Mouse (Mus musculus): ENCODE results near the gene Sart3. TPM values are rescaled to one million over a fixed set of nuclear protein-coding genes. Genes with fewer than 3 reads are reported as not detected.

The Sart3 gene
- polyA plus RNA-seq, 1 experiment from 2014 or later = 58.5 TPM

DNA sequence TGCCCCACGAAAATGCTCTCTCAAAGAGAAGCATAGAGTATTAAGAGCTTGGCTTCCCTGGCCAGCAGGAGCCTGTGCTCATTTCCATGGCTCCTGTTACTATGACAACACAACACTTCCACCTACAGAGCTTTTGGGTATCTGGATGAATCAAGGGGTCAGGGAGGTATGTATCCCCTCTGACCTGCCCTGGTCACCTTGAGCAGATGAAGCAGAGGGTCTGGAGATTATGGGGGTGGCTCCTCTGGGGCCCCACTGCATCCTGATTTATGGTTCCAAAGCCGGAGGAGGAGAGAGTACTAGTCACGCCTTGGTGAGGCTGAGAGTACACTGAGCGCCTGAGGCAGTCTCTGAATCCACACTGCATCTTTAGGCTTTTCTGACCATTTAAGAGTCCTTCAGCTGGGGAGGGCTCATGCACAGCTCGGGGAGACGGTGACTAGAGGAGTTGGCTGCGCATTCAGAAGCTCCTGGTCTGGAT is 41.6 kb downstream of the Sart3 start:
- Histone ChIP-seq H3K9ac (replicated peaks) (0 out of 2 replicates have a peak overlapping the region, but pooled peaks have one; percentile 29), H3K27me3 (no peaks in the 10 kb centered on the region), H3K36me3 (no peaks in the 10 kb centered on the region), H3K9me3 (no peaks in the 10 kb centered on the region), H3K4me2 (replicated peaks) (no peak overlapping the region), H3K4me1 (replicated peaks) (peaks cover 18% of the 10 kb centered on the region), H3K27ac (peak overlapping the region; percentile 25; the same call in 1 of the 2 replicates), H3K4me3 (replicated peaks) (no peak overlapping the region)
- WGBS = 53% methylated on average over 7 of the region's 7 CpGs
- 0 out of 2 replicates have a peak, but pooled peaks have one; percentile 18 for ATAC-seq

GRCm38 (mm10) chr5:113728691-113729090 is 43.6 kb downstream of the Sart3 start:
- H3K9me3 ChIP-seq = no peaks in the 10 kb centered on the region
- no peaks in the 10 kb centered on the region for H3K36me3 ChIP-seq
- no peak for ATAC-seq
- H3K4me2 ChIP-seq (replicated peaks) = no peak overlapping the region
- no peaks in the 10 kb centered on the region for H3K27me3 ChIP-seq
- H3K4me1 ChIP-seq (replicated peaks) = peaks cover 20% of the 10 kb centered on the region
- H3K9ac ChIP-seq (replicated peaks) = no peak overlapping the region
- H3K27ac ChIP-seq = no peak overlapping the region
- H3K4me3 ChIP-seq (replicated peaks) = no peak overlapping the region
- WGBS = 89% methylated on average over 7 of the region's 7 CpGs

- 80% methylated on average over 7 of the region's 7 CpGs for WGBS
- Histone ChIP-seq H3K27ac (no peak overlapping the region), H3K4me1 (replicated peaks) (peaks cover 24% of the 10 kb centered on the region), H3K9ac (replicated peaks) (no peak overlapping the region), H3K36me3 (no peaks in the 10 kb centered on the region), H3K9me3 (no peaks in the 10 kb centered on the region), H3K4me2 (replicated peaks) (no peak overlapping the region), H3K4me3 (replicated peaks) (no peak overlapping the region), H3K27me3 (no peaks in the 10 kb centered on the region)
- ATAC-seq = no peak
These were observed 44.3 kb downstream of the Sart3 start for GRCm38 (mm10) chr5:113728011-113728410.

GRCm38 (mm10) chr5:113727238-113727637 is 45.1 kb downstream of the Sart3 start:
- Histone ChIP-seq H3K9me3 (no peaks in the 10 kb centered on the region), H3K9ac (replicated peaks) (no peak overlapping the region), H3K27ac (no peak overlapping the region), H3K36me3 (no peaks in the 10 kb centered on the region), H3K4me2 (replicated peaks) (no peak overlapping the region), H3K27me3 (no peaks in the 10 kb centered on the region), H3K4me3 (replicated peaks) (no peak overlapping the region), H3K4me1 (replicated peaks) (peaks cover 24% of the 10 kb centered on the region)
- WGBS = 75% methylated on average over 12 of the region's 12 CpGs
- no peak for ATAC-seq

DNA sequence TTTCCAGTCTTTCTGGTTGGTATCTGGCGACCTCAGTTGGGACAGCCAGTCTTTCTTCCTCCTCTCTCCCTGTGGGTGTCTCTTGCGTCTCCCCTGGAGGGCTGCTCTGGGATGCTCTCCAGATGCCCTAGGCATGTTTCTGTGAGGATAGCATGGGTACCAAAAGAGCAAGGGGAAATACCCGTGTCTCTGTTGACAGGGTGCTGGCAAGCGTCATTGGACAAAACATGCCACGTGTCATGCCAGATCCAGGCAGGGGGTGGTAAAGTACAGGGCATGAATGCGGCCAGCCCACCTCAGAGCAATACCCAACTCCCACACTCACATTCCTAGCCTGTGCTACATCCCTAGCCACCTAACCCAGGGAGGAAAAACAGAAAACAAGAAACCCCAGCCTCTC is 45.7 kb downstream of the Sart3 start:
- H3K4me2 ChIP-seq (replicated peaks) = no peak overlapping the region
- no peak overlapping the region for H3K27ac ChIP-seq
- no peak overlapping the region for H3K9ac ChIP-seq (replicated peaks)
- H3K36me3 ChIP-seq = no peaks in the 10 kb centered on the region
- ATAC-seq = no peak
- no peaks in the 10 kb centered on the region for H3K27me3 ChIP-seq
- H3K4me3 ChIP-seq (replicated peaks) = no peak overlapping the region
- 79% methylated on average over 6 of the region's 6 CpGs for WGBS
- H3K4me1 ChIP-seq (replicated peaks) = peaks cover 24% of the 10 kb centered on the region
- no peaks in the 10 kb centered on the region for H3K9me3 ChIP-seq

DNA sequence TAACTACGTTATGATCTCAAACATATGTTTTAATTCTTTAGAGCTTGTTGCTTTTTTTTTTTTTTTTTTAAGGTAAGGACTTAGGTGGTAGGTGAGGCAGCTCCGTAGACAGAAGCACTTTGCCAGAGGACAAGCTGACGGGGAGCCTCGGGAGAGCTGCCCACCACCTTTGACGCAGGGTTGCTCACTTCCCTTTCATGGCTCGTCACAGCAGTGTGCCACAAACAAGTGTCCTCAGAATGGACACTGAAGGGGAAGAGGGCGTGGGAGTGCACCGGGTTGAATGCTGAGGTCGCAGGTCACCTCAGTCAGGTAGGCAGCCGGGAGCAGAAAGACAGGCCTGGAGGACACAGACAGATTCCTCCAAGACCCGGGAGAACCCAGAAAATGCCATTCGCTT is 46.9 kb downstream of the Sart3 start:
- Histone ChIP-seq H3K4me2 (replicated peaks) (no peak overlapping the region), H3K9ac (replicated peaks) (no peak overlapping the region), H3K27ac (no peak overlapping the region), H3K27me3 (no peaks in the 10 kb centered on the region), H3K36me3 (no peaks in the 10 kb centered on the region), H3K4me1 (replicated peaks) (peaks cover 18% of the 10 kb centered on the region), H3K9me3 (no peaks in the 10 kb centered on the region), H3K4me3 (replicated peaks) (no peak overlapping the region)
- ATAC-seq = no peak
- 61% methylated on average over 12 of the region's 12 CpGs for WGBS

GRCm38 (mm10) chr5:113724446-113724845 is 47.9 kb downstream of the Sart3 start, which contains the start of gene 1700069L16Rik:
Gene 1700069L16Rik, minus strand, starts transcription at chr5:113724772.
- Histone ChIP-seq H3K27ac (no peak within 1 kb of the TSS), H3K9me3 (no peaks in the 10 kb centered on the region), H3K4me3 (replicated peaks) (no peak within 1 kb of the TSS), H3K4me2 (replicated peaks) (no peak within 1 kb of the TSS), H3K36me3 (no peaks in the 10 kb centered on the region), H3K9ac (replicated peaks) (no peak within 1 kb of the TSS), H3K27me3 (no peaks in the 10 kb centered on the region), H3K4me1 (replicated peaks) (peaks cover 18% of the 10 kb centered on the region)
- 6% methylated on average over 15 of the region's 15 CpGs for WGBS
- ATAC-seq = peak; percentile 80

- Histone ChIP-seq H3K27ac (no peak overlapping the region), H3K4me1 (replicated peaks) (peaks cover 24% of the 10 kb centered on the region), H3K36me3 (no peaks in the 10 kb centered on the region), H3K27me3 (no peaks in the 10 kb centered on the region), H3K4me3 (replicated peaks) (no peak overlapping the region), H3K9ac (replicated peaks) (no peak overlapping the region), H3K4me2 (replicated peaks) (no peak overlapping the region), H3K9me3 (no peaks in the 10 kb centered on the region)
- WGBS = 36% methylated on average over 8 of the region's 8 CpGs
- ATAC-seq = peak; percentile 34
These were observed 48.6 kb downstream of the Sart3 start for GRCm38 (mm10) chr5:113723567-113724237.

GRCm38 (mm10) chr5:113722224-113723013 is 49.9 kb downstream of the Sart3 start:
- ATAC-seq = no peak
- 87% methylated on average over 10 of the region's 10 CpGs for WGBS
- H3K36me3 ChIP-seq = no peaks in the 10 kb centered on the region
- no peaks in the 10 kb centered on the region for H3K9me3 ChIP-seq
- peaks cover 32% of the 10 kb centered on the region for H3K4me1 ChIP-seq (replicated peaks)
- no peak overlapping the region for H3K9ac ChIP-seq (replicated peaks)
- H3K27ac ChIP-seq = no peak overlapping the region
- H3K4me2 ChIP-seq (replicated peaks) = no peak overlapping the region
- H3K4me3 ChIP-seq (replicated peaks) = no peak overlapping the region
- no peaks in the 10 kb centered on the region for H3K27me3 ChIP-seq

DNA sequence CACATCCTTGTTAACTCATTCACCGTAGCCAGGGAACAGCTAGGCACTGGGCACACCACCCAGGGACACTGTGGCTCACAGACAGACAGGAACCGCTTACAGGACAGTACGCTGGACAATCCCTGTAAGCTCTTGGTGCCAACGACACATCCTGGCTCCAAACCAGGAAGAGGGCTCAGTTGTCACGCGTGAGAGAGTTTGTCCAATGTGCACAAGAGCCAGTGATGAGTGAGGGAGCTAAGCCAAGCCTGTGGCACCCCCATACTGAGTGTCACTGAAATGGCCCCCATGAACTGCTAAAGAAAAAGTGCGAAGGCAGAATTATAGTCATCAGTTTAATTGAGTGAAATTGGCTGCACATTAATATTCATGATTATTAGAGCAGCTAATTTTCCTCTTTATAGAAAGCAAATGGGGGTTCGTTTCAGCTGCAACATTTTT is 53.1 kb downstream of the Sart3 start:
- H3K4me1 ChIP-seq (replicated peaks) = peaks cover 49% of the 10 kb centered on the region
- peak overlapping the region; percentile 90 for H3K27ac ChIP-seq
- H3K4me3 ChIP-seq (replicated peaks) = no peak overlapping the region
- no peak overlapping the region for H3K4me2 ChIP-seq (replicated peaks)
- no peaks in the 10 kb centered on the region for H3K27me3 ChIP-seq
- no peak for ATAC-seq
- no peaks in the 10 kb centered on the region for H3K9me3 ChIP-seq
- WGBS = 68% methylated on average over 8 of the region's 8 CpGs
- H3K36me3 ChIP-seq = no peaks in the 10 kb centered on the region
- H3K9ac ChIP-seq (replicated peaks) = no peak overlapping the region

DNA sequence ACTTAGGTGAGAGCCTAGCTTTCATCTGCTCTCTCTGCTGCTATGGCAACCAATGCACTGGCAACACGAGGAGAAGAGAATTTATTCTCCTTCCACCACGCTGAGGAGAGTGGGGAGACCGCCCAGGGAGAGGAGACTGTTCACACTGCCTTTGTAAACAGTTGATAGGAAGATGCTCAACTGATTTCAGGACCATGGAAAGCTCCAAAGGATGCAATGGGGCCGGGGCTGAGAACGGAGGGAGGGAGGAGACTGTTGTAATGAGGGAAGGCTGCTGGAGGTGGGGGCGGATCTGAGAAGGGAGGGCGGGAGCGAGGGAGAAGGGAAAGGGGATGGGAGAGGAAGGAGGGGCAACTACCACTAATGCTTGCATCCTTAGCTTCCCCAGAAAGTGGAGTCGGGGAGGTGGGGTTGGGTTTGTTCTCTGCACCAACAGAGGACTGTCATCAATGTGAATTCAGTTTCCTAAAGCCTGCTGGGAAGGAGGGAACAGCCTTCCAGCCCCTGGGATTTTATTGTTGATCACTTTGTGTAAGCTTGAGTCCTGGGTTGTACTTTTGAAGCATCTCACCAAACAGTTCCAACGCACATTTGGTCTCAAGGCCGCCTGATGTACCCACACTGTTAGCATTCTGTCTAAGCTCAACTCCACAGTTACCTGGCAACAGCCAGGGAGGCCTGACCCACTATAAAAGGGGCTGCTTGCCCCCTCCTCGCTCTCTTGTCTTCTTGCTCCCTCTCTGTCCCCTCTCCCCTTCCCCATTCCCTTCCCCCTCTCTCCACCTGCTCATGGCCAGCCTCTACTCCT is 55.5 kb downstream of the Sart3 start:
- H3K4me1 ChIP-seq (replicated peaks) = peaks cover 39% of the 10 kb centered on the region
- H3K9me3 ChIP-seq = no peaks in the 10 kb centered on the region
- H3K27me3 ChIP-seq = no peaks in the 10 kb centered on the region
- 6% methylated on average over 12 of the region's 12 CpGs for WGBS
- peak overlapping the region; percentile 90 for H3K27ac ChIP-seq
- no peak overlapping the region for H3K4me3 ChIP-seq (replicated peaks)
- no peaks in the 10 kb centered on the region for H3K36me3 ChIP-seq
- ATAC-seq = peak; percentile 89
- H3K4me2 ChIP-seq (replicated peaks) = peak overlapping the region; percentile 37
- H3K9ac ChIP-seq (replicated peaks) = no peak overlapping the region

Measured in midbrain, embryonic 13.5 days (tissue).